Mouse (Mus musculus) mesoderm, embryonic 11.5 days (tissue): ENCODE results near the gene Pabpc1l.

Experiments
- DNase-seq: peaks from one replicate; pipeline ENCODE4 v3.0.0-alpha.2; 2012; ENCODE audit warnings: low read depth, low spot score

The Pabpc1l gene

GRCm38 (mm10) chr2:164025150-164025549 lies at the start of gene Pabpc1l:
TSS of gene Pabpc1l (plus strand) at chr2:164025450.
- no peak for DNase-seq

GRCm38 (mm10) chr2:163976448-163976847 lies 48.8 kb upstream of the Pabpc1l start:
- no peak for DNase-seq

GRCm38 (mm10) chr2:163987233-163987632 lies 38.0 kb upstream of the Pabpc1l start:
- no peak for DNase-seq

GRCm38 (mm10) chr2:163992871-163993270 lies 32.4 kb upstream of the Pabpc1l start:
- DNase-seq: no peak

GRCm38 (mm10) chr2:163994654-163994976 lies 30.6 kb upstream of the Pabpc1l start, which contains the start of gene Ywhab:
TSS of gene Ywhab (plus strand) at chr2:163994960.
- no peak for DNase-seq

- DNase-seq: peak; percentile 98
Observed at GRCm38 (mm10) chr2:163994977-163995862, 30.0 kb upstream of the Pabpc1l start.

- no peak for DNase-seq
Observed at GRCm38 (mm10) chr2:163996275-163996674, 29.0 kb upstream of the Pabpc1l start.

GRCm38 (mm10) chr2:163996899-163997298 lies 28.4 kb upstream of the Pabpc1l start:
- no peak for DNase-seq

- DNase-seq: no peak
Observed at GRCm38 (mm10) chr2:163998981-163999380, 26.3 kb upstream of the Pabpc1l start.

- no peak for DNase-seq
Observed at GRCm38 (mm10) chr2:164002637-164003036, 22.6 kb upstream of the Pabpc1l start.

GRCm38 (mm10) chr2:164004503-164004902 lies 20.7 kb upstream of the Pabpc1l start:
- DNase-seq: no peak

GRCm38 (mm10) chr2:164006932-164007331 lies 18.3 kb upstream of the Pabpc1l start:
- DNase-seq: peak; percentile 25

GRCm38 (mm10) chr2:164007547-164007946 lies 17.7 kb upstream of the Pabpc1l start:
- DNase-seq: no peak

- DNase-seq: no peak
Observed at GRCm38 (mm10) chr2:164007987-164008545, 17.2 kb upstream of the Pabpc1l start.

GRCm38 (mm10) chr2:164009227-164009626 lies 16.0 kb upstream of the Pabpc1l start:
- no peak for DNase-seq

GRCm38 (mm10) chr2:164010496-164010895 lies 14.8 kb upstream of the Pabpc1l start:
- no peak for DNase-seq

- DNase-seq: no peak
Observed at GRCm38 (mm10) chr2:164010944-164011343, 14.3 kb upstream of the Pabpc1l start.

GRCm38 (mm10) chr2:164015304-164015703 lies 9.9 kb upstream of the Pabpc1l start:
- no peak for DNase-seq

GRCm38 (mm10) chr2:164018910-164019309 lies 6.3 kb upstream of the Pabpc1l start:
- no peak for DNase-seq

- no peak for DNase-seq
Observed at GRCm38 (mm10) chr2:164019943-164020342, 5.3 kb upstream of the Pabpc1l start.

GRCm38 (mm10) chr2:164022104-164022503 lies 3.1 kb upstream of the Pabpc1l start:
- no peak for DNase-seq

GRCm38 (mm10) chr2:164031147-164031546 lies 5.9 kb downstream of the Pabpc1l start:
- DNase-seq: no peak

- no peak for DNase-seq
Observed at GRCm38 (mm10) chr2:164032973-164033372, 7.7 kb downstream of the Pabpc1l start.
